Mouse (Mus musculus) forebrain, embryonic 10.5 days (tissue): ENCODE results near the gene Usp16. TPM values are rescaled to one million over a fixed set of nuclear protein-coding genes. Genes with fewer than 3 reads are reported as not detected.

Experiments used
- DNase-seq: peaks from one replicate; pipeline ENCODE4 v3.0.0-alpha.2; 2017; ENCODE audit warnings: low spot score; ENCODE audit errors: extremely low spot score
- H3K27ac ChIP-seq: fragments of 300-500 bp; sonication (generic); 2 replicates; pipeline ENCODE4 v1.5.1; 2016; ENCODE audit warnings: mild to moderate bottlenecking
- H3K27me3 ChIP-seq: fragments of 300-500 bp; sonication (generic); 2 replicates; pipeline ENCODE4 v1.6.1; 2016; ENCODE audit warnings: mild to moderate bottlenecking; ENCODE audit not compliant: poor library complexity, severe bottlenecking
- H3K36me3 ChIP-seq: fragments of 300-500 bp; sonication (generic); replicated peaks from 2 replicates; pipeline ENCODE4 v1.6.1; 2016; ENCODE audit warnings: mild to moderate bottlenecking, moderate library complexity
- H3K4me1 ChIP-seq: fragments of 300-500 bp; sonication (generic); 2 replicates; pipeline ENCODE4 v1.6.1; 2016
- H3K4me3 ChIP-seq: fragments of 300-500 bp; sonication (generic); 2 replicates; pipeline ENCODE4 v1.5.1; 2016; ENCODE audit warnings: mild to moderate bottlenecking, moderate library complexity
- H3K9me3 ChIP-seq: fragments of 300-500 bp; sonication (generic); 2 replicates; pipeline ENCODE4 v1.6.1; 2016; ENCODE audit warnings: mild to moderate bottlenecking, moderate library complexity
- WGBS: fragments of 180-500 bp; shearing (Covaris S2); methylation state at CpG from one replicate; pipeline ENCODE4 v1.1.7; 2016; 5-methylcytosine and 5-hydroxymethylcytosine counted together
- polyA plus RNA-seq: library from polyadenylated mRNA; unstranded; fragments of >200 nt; fragmentation: Nextera tagmentation; extraction: Ambion mirVana; gene quantifications from 2 replicates; pipeline ENCODE4 v1.2.1, GENCODE M21; 2016

Usp16 gene
- polyA plus RNA-seq: 36.1 and 45.2 TPM in 2 replicates

DNA sequence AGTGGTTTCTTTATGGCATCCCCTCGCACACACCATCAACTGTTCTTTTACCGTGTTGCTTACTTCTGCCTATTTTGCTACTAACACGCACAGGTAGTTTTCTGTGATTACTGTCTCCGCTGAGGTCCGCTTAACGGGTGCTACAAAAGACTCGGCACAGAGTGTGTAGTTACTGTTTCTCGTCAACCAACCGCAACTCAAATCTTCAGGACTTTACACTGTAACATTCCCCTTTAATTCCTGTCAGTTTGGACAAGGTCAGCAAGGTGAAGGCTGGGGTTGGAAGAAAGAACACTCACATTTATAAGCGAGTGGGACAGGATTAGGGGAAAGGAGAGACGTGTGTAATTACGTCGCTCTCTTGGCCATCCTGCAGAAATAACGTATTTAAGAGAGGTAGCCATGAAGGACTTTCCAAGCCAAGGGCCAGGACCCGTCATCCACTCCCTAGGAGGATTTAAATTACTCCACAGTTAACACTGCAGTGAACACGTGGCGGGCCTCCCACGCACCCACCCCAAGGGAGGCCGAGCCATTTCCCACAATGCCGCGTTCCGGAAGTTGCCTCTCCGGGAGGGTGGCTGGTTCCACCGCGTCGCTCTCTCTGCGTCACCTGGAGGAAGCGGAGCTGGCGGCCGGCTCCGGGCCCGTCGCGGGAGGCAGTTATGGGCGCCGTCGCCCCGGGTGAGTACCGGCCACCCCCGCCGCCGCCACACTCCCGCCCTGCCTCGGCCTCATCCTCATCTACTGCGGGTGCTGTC, at the start of gene Usp16:
TSS of gene Usp16 (plus strand) at position 285 of the 761 bp plus-strand sequence.
- peaks cover 16% of the 10 kb centered on the region for H3K36me3 ChIP-seq
- WGBS: 9% methylated on average over 45 of the region's 45 CpGs
- no peaks in the 10 kb centered on the region for H3K9me3 ChIP-seq
- H3K4me1 ChIP-seq: peaks cover 19% of the 10 kb centered on the region
- H3K4me3 ChIP-seq: peak within 1 kb of the TSS; percentile 93
- peak; percentile 87 for DNase-seq
- no peaks in the 10 kb centered on the region for H3K27me3 ChIP-seq
- peak within 1 kb of the TSS; percentile 89 for H3K27ac ChIP-seq

GRCm38 (mm10) chr16:87405001-87405400, 49.5 kb upstream of the Usp16 start:
- H3K4me1 ChIP-seq: no peaks in the 10 kb centered on the region
- no peaks in the 10 kb centered on the region for H3K27me3 ChIP-seq
- no peak overlapping the region for H3K27ac ChIP-seq
- DNase-seq: no peak
- peaks cover 91% of the 10 kb centered on the region for H3K36me3 ChIP-seq
- H3K4me3 ChIP-seq: no peak overlapping the region
- H3K9me3 ChIP-seq: no peaks in the 10 kb centered on the region
- WGBS: 77% methylated on average over 3 of the region's 3 CpGs

GRCm38 (mm10) chr16:87420662-87421061, 33.8 kb upstream of the Usp16 start:
- Histone ChIP-seq H3K4me3 (no peak overlapping the region), H3K9me3 (peaks cover 21% of the 10 kb centered on the region), H3K27ac (no peak overlapping the region), H3K27me3 (no peaks in the 10 kb centered on the region), H3K4me1 (no peaks in the 10 kb centered on the region), H3K36me3 (peaks cover 99% of the 10 kb centered on the region)
- DNase-seq: no peak
- WGBS: 91% methylated on average over 8 of the region's 8 CpGs

- no peak for DNase-seq
- peaks cover 49% of the 10 kb centered on the region for H3K36me3 ChIP-seq
- no peaks in the 10 kb centered on the region for H3K27me3 ChIP-seq
- H3K4me3 ChIP-seq: no peak overlapping the region
- H3K9me3 ChIP-seq: peaks cover 5% of the 10 kb centered on the region; the same call in 1 of the 2 replicates
- 95% methylated on average over 8 of the region's 8 CpGs for WGBS
- H3K4me1 ChIP-seq: peaks cover 10% of the 10 kb centered on the region
- H3K27ac ChIP-seq: no peak overlapping the region
Observed at GRCm38 (mm10) chr16:87427516-87427915, 27.0 kb upstream of the Usp16 start.

DNA sequence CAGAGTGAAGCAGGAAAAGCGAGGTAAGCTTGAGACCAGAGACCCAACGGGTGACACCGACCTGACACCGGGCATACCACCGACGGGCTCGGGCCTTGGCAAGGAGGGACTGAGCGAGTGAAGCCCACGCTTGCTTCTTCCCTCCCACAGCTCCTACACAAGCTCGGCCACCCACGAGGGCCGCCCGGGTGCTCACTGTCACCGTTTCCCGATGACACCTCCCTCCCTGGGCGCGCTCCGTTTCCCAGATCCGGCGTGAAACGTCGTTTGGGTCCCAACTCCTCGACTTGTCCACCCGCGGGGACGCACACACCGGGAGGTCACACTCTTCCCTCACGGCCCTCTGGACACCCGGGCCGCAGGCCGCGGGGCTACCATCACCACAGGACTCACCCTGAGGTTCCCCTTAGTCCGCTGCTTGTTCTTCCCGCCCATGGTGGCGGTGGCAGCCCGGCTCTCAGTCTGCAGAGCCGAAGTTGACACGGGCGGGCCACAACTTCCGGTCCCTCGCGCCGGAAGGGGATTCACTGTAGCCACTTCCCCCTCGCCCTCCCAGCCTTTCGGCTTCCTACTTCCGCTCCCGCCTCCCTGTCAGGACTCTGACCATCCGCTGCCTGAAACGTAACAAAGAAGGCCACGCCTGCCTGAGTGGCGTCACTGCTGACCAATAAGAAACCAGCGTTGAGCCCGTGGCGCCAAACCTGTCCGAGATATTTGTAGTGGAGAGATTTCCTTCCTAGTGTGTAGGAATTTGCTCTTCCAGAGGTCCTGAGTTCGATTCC, 22.3 kb upstream of the Usp16 start, which contains the start of gene Ltn1:
TSS of gene Ltn1 (minus strand) at position 580 of the 782 bp plus-strand sequence.
- peaks cover 3% of the 10 kb centered on the region; the same call in 1 of the 2 replicates for H3K36me3 ChIP-seq
- peak within 1 kb of the TSS; percentile 92 for H3K4me3 ChIP-seq
- H3K27ac ChIP-seq: peak within 1 kb of the TSS; percentile 87
- peaks cover 10% of the 10 kb centered on the region for H3K4me1 ChIP-seq
- under 1% methylated on average over 56 of the region's 56 CpGs for whole genome bisulfite sequencing
- peak; percentile 98 for DNase-seq
- no peaks in the 10 kb centered on the region for H3K9me3 ChIP-seq
- no peaks in the 10 kb centered on the region for H3K27me3 ChIP-seq

GRCm38 (mm10) chr16:87434266-87434665, 20.2 kb upstream of the Usp16 start:
- Histone ChIP-seq H3K36me3 (no peaks in the 10 kb centered on the region), H3K9me3 (no peaks in the 10 kb centered on the region), H3K27ac (no peak overlapping the region), H3K4me1 (peaks cover 10% of the 10 kb centered on the region), H3K4me3 (no peak overlapping the region), H3K27me3 (no peaks in the 10 kb centered on the region)
- WGBS: 96% methylated on average over 7 of the region's 7 CpGs
- no peak for DNase-seq

DNA sequence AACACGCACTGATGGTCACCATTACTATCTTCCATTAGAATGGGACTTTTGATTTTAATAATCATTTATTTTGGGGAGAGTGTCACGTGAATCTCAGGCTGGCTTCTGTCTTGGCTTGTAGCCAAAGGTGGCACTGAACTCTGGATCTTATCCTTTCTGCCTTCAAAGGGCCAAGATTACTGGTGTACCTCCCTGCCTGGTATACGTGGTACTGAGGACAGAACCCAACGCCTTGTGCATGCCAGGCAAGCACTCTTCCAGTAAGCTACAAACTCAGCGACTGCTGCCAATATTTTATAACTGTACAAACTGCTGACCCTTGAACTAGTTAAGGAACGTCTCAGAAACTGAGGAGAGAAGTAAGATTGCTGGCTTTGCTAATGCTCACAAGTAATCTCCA, 19.6 kb upstream of the Usp16 start:
- no peaks in the 10 kb centered on the region for H3K36me3 ChIP-seq
- peaks cover 15% of the 10 kb centered on the region for H3K4me1 ChIP-seq
- no peak overlapping the region for H3K27ac ChIP-seq
- no peak for DNase-seq
- no peak overlapping the region for H3K4me3 ChIP-seq
- no peaks in the 10 kb centered on the region for H3K9me3 ChIP-seq
- no peaks in the 10 kb centered on the region for H3K27me3 ChIP-seq
- WGBS: 87% methylated on average over 6 of the region's 6 CpGs

GRCm38 (mm10) chr16:87435411-87436205, 18.9 kb upstream of the Usp16 start:
- Histone ChIP-seq H3K4me3 (no peak overlapping the region), H3K9me3 (no peaks in the 10 kb centered on the region)

DNA sequence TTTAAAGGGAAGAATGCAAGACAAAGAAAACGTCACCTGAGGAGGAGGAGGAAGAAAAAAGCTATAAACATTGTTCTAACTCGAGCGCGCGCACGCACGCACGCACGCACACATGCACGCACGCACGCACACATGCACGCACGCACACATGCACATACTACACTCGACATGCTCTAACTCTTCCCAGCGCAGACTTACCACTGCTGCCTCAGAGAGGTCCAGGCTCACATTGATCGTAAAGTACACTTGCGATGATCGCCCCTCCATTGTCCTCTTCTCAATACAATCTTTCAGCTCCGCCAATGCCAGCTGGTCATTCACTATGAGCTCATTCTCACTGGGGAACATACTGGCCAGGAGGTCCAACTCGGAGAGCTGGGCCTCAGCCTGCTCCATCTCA, 17.4 kb upstream of the Usp16 start:
- WGBS: 96% methylated on average over 21 of the region's 21 CpGs
- DNase-seq: no peak
- H3K36me3 ChIP-seq: no peaks in the 10 kb centered on the region
- no peak overlapping the region for H3K4me3 ChIP-seq
- no peaks in the 10 kb centered on the region for H3K9me3 ChIP-seq
- peaks cover 14% of the 10 kb centered on the region for H3K4me1 ChIP-seq
- no peaks in the 10 kb centered on the region for H3K27me3 ChIP-seq
- no peak overlapping the region for H3K27ac ChIP-seq

More at GRCm38 (mm10) chr16:87435411-87436205, 18.9 kb upstream of the Usp16 start:
- peaks cover 15% of the 10 kb centered on the region for H3K4me1 ChIP-seq
- no peaks in the 10 kb centered on the region for H3K27me3 ChIP-seq
- 85% methylated on average over 13 of the region's 13 CpGs for WGBS
- H3K36me3 ChIP-seq: no peaks in the 10 kb centered on the region
- H3K27ac ChIP-seq: no peak overlapping the region
- DNase-seq: no peak

- Histone ChIP-seq H3K27ac (no peak overlapping the region), H3K9me3 (no peaks in the 10 kb centered on the region), H3K4me1 (peaks cover 14% of the 10 kb centered on the region), H3K36me3 (no peaks in the 10 kb centered on the region), H3K4me3 (no peak overlapping the region), H3K27me3 (no peaks in the 10 kb centered on the region)
- 93% methylated on average over 8 of the region's 8 CpGs for WGBS
- DNase-seq: no peak
Observed at GRCm38 (mm10) chr16:87438697-87439096, 15.8 kb upstream of the Usp16 start.

DNA sequence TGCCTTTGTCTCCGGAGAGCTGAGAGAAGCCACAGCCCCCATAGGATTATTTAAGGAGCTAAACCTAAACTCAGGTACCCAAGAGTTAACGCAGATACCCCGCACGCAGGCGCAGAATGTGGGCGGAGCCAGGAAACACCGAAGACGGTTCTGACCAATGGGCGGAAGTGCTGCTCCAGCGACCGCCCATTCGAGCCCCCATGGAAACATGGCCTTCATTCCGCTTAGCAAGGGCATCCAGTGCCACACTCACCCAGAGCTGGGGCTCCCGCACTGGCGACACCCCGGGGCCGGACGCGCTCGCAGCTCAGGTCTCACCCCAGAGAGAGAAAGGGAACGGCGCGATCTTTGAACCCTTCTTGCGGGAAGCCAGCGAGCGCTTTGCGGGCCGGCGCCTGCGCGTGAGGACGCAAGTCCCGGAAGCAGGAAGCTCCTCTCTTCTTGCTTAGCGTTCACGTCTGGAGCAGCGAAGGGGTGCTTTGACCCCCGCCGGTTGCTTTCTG, 14.3 kb upstream of the Usp16 start, which contains the start of gene Rwdd2b:
TSS of gene Rwdd2b (minus strand) at position 390 of the 503 bp plus-strand sequence.
- WGBS: under 1% methylated on average over 38 of the region's 38 CpGs
- Histone ChIP-seq H3K27me3 (no peaks in the 10 kb centered on the region), H3K9me3 (no peaks in the 10 kb centered on the region), H3K4me3 (peak within 1 kb of the TSS; percentile 83), H3K4me1 (peaks cover 14% of the 10 kb centered on the region), H3K27ac (peak within 1 kb of the TSS; percentile 96), H3K36me3 (no peaks in the 10 kb centered on the region)
- peak; percentile 90 for DNase-seq

GRCm38 (mm10) chr16:87441089-87441488, 13.4 kb upstream of the Usp16 start:
- Histone ChIP-seq H3K9me3 (no peaks in the 10 kb centered on the region), H3K4me1 (peaks cover 14% of the 10 kb centered on the region), H3K27ac (peak overlapping the region; percentile 96; the same call in 1 of the 2 replicates), H3K4me3 (peak overlapping the region; percentile 83), H3K27me3 (no peaks in the 10 kb centered on the region), H3K36me3 (no peaks in the 10 kb centered on the region)
- no peak for DNase-seq
- 27% methylated on average over 9 of the region's 9 CpGs for WGBS
